Mouse (Mus musculus) heart, embryonic 11.5 days (tissue): ENCODE data around the gene Agfg1. TPM values are rescaled to one million over a fixed set of nuclear protein-coding genes. Genes with fewer than 3 reads are reported as not detected.

Experiments
- ATAC-seq: fragments of 200-750 bp; cut with Nextera tagmentation; replicated peaks from 2 replicates; pipeline ENCODE4 v1.8.0; 2017; ENCODE audit warnings: moderate library complexity; ENCODE audit not compliant: insufficient number of reproducible peaks, low FRiP score, low TSS enrichment
- H3K27ac ChIP-seq: fragments of 300-500 bp; sonication (generic); 2 replicates; pipeline ENCODE4 v1.5.1; 2014; ENCODE audit warnings: mild to moderate bottlenecking, low read depth, low read length
- H3K27me3 ChIP-seq: fragments of 300-500 bp; sonication (generic); 2 replicates; pipeline ENCODE4 v1.6.1; 2014; ENCODE audit warnings: mild to moderate bottlenecking, low read length, mixed read lengths; ENCODE audit not compliant: control insufficient read depth, insufficient read depth
- H3K36me3 ChIP-seq: fragments of 300-500 bp; sonication (generic); 2 replicates; pipeline ENCODE4 v1.6.1; 2014; ENCODE audit warnings: mild to moderate bottlenecking, low read length, moderate library complexity, mixed read lengths; ENCODE audit not compliant: control insufficient read depth, insufficient read depth
- H3K4me1 ChIP-seq: fragments of 300-500 bp; sonication (generic); 2 replicates; pipeline ENCODE4 v1.6.1; 2014; ENCODE audit warnings: low read length; ENCODE audit not compliant: control insufficient read depth, insufficient read depth
- H3K4me2 ChIP-seq: fragments of 300-500 bp; sonication (generic); 2 replicates; pipeline ENCODE4 v1.6.1; 2014; ENCODE audit warnings: mild to moderate bottlenecking, moderate library complexity
- H3K4me3 ChIP-seq: fragments of 300-500 bp; sonication (generic); 2 replicates; pipeline ENCODE4 v1.5.1; 2014; ENCODE audit warnings: low read depth, low read length
- H3K9ac ChIP-seq: fragments of 300-500 bp; sonication (generic); 2 replicates; pipeline ENCODE4 v1.6.1; 2014; ENCODE audit warnings: mild to moderate bottlenecking, low read depth, low read length, moderate library complexity
- H3K9me3 ChIP-seq: fragments of 300-500 bp; sonication (generic); replicated peaks from 2 replicates; pipeline ENCODE4 v1.6.1; 2016; ENCODE audit warnings: low read length; ENCODE audit not compliant: control insufficient read depth
- WGBS: fragments of 180-500 bp; shearing (Covaris S2); extraction: QIAGEN DNeasy Blood & Tissue Kit; methylation state at CpG from one replicate; pipeline ENCODE4 v1.1.7; 2014; ENCODE audit not compliant: insufficient replicate concordance; 5-methylcytosine and 5-hydroxymethylcytosine counted together
- polyA plus RNA-seq: library from polyadenylated mRNA; unstranded; fragments of >200 nt; fragmentation: Nextera tagmentation; extraction: Ambion mirVana; gene quantifications from 2 replicates; pipeline ENCODE4 v1.2.1, GENCODE M21; 2014

The Agfg1 gene
- 42.2 and 43.8 TPM in 2 replicates for polyA plus RNA-seq

DNA sequence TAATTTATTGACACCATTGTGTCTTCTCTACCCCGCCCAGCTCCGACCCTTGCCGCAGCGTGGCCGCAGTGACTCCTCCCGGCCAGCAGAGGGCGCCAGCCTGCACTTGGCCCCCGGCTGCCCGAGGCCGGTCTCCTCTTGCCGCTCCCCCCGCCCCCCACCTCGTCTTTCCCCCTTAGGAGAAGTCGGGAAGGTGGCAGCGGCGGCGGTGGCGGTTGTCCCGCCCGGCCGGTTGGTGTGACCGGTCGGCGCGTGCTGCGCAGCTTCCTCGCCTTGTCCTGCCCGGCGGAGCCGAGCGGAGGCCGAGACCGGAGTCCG is at the start of gene Agfg1:
Agfg1 (plus strand) TSS at position 188 of the 318 bp plus-strand sequence.
- Histone ChIP-seq H3K36me3 (no peaks in the 10 kb centered on the region), H3K4me1 (peaks cover 20% of the 10 kb centered on the region), H3K27ac (peak within 1 kb of the TSS; percentile 83), H3K4me2 (peak within 1 kb of the TSS; percentile 92), H3K27me3 (no peaks in the 10 kb centered on the region), H3K9me3 (no peaks in the 10 kb centered on the region), H3K4me3 (peak within 1 kb of the TSS; percentile 99), H3K9ac (peak within 1 kb of the TSS; percentile 98)
- 0% methylated on average over 31 of the region's 34 CpGs for WGBS
- ATAC-seq, result peak; percentile 68

GRCm38 (mm10) chr1:82791105-82791504 is 48.2 kb upstream of the Agfg1 start:
- ATAC-seq, result no peak
- no peak overlapping the region for H3K27ac ChIP-seq
- H3K4me2 ChIP-seq, result no peak overlapping the region
- H3K9me3 ChIP-seq, result no peaks in the 10 kb centered on the region
- H3K4me3 ChIP-seq, result no peak overlapping the region
- peaks cover 6% of the 10 kb centered on the region; the same call in 1 of the 2 replicates for H3K4me1 ChIP-seq
- no peaks in the 10 kb centered on the region for H3K27me3 ChIP-seq
- 70% methylated on average over 11 of the region's 11 CpGs for WGBS
- H3K9ac ChIP-seq, result no peak overlapping the region
- H3K36me3 ChIP-seq, result no peaks in the 10 kb centered on the region

DNA sequence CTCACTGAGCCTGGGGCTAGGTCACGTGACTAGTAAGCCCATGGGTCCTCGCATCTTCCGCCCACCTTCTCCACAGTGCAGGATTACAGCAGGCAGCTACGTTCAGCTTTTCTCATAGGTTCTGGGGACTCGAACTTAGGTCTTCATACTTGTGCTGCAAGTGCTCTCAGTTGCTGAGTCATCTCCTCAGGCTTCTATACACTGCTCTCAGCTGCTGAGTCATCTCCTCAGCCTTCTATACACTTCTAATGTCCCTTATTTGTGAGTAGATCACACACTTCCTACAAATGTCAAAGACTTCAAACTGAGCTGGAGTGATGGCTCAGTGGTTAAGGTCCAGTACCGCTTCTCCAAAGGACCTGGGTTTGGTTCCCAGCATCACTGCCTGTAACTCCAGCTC is 47.0 kb upstream of the Agfg1 start:
- no peak overlapping the region for H3K4me2 ChIP-seq
- H3K9me3 ChIP-seq, result no peaks in the 10 kb centered on the region
- no peak overlapping the region for H3K9ac ChIP-seq
- H3K36me3 ChIP-seq, result no peaks in the 10 kb centered on the region
- ATAC-seq, result no peak
- H3K4me1 ChIP-seq, result peaks cover 6% of the 10 kb centered on the region; the same call in 1 of the 2 replicates
- no peak overlapping the region for H3K4me3 ChIP-seq
- WGBS, result 86% methylated on average over 6 of the region's 6 CpGs
- H3K27me3 ChIP-seq, result no peaks in the 10 kb centered on the region
- H3K27ac ChIP-seq, result no peak overlapping the region

- ATAC-seq, result no peak
These were observed 46.2 kb upstream of the Agfg1 start for GRCm38 (mm10) chr1:82793110-82793509.

DNA sequence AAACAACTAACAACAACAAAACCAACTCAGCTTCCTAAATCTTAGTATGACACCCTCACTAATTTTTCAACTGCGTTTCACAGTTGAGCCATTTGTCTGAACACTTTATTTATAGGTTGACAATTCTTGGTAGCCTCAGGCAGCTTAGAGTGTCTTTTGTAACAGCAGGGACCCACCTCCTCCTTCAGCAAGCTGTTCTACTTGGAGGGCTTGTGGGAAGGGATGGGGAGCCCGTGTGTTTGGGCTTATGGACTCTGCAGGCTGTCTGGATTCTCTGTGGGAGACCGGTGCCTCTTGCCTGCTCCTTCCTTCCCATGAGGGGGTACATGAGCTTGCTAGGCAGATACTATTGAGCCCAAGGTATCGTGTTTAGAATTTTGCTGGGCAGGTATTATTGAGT is 45.3 kb upstream of the Agfg1 start:
- Histone ChIP-seq H3K4me1 (no peaks in the 10 kb centered on the region), H3K4me2 (no peak overlapping the region), H3K36me3 (no peaks in the 10 kb centered on the region), H3K27me3 (no peaks in the 10 kb centered on the region), H3K27ac (no peak overlapping the region), H3K9ac (no peak overlapping the region), H3K4me3 (no peak overlapping the region), H3K9me3 (no peaks in the 10 kb centered on the region)
- WGBS, result 55% methylated on average over 4 of the region's 4 CpGs
- no peak for ATAC-seq

More at GRCm38 (mm10) chr1:82793110-82793509, 46.2 kb upstream of the Agfg1 start:
- Histone ChIP-seq H3K36me3 (no peaks in the 10 kb centered on the region), H3K9ac (no peak overlapping the region), H3K4me3 (no peak overlapping the region), H3K9me3 (no peaks in the 10 kb centered on the region), H3K27me3 (no peaks in the 10 kb centered on the region), H3K4me1 (no peaks in the 10 kb centered on the region), H3K27ac (no peak overlapping the region), H3K4me2 (no peak overlapping the region)
- WGBS, result 89% methylated on average over 3 of the region's 3 CpGs

DNA sequence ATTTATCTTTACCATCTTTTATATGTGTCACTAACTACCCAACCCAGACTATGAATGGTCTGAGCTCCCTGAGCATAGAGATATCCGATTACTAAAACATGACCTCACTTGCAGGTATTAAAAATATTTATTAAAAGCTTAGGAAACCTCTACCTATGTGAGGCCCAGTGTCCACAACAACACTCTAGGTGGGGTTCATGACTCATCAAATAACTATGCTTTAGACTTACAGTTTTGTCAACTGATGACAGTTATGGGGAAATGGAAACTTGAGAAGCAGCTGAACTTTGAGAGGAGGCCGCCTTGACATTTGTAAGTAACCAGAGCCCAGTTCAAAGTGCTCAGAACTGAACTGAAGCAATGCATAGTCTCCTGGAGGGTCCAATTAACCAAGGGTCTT is 44.1 kb upstream of the Agfg1 start:
- 79% methylated on average over 2 of the region's 2 CpGs for WGBS
- Histone ChIP-seq H3K4me2 (no peak overlapping the region), H3K4me3 (no peak overlapping the region), H3K27ac (no peak overlapping the region), H3K36me3 (no peaks in the 10 kb centered on the region), H3K9me3 (no peaks in the 10 kb centered on the region), H3K4me1 (no peaks in the 10 kb centered on the region), H3K27me3 (no peaks in the 10 kb centered on the region), H3K9ac (no peak overlapping the region)
- no peak for ATAC-seq

DNA sequence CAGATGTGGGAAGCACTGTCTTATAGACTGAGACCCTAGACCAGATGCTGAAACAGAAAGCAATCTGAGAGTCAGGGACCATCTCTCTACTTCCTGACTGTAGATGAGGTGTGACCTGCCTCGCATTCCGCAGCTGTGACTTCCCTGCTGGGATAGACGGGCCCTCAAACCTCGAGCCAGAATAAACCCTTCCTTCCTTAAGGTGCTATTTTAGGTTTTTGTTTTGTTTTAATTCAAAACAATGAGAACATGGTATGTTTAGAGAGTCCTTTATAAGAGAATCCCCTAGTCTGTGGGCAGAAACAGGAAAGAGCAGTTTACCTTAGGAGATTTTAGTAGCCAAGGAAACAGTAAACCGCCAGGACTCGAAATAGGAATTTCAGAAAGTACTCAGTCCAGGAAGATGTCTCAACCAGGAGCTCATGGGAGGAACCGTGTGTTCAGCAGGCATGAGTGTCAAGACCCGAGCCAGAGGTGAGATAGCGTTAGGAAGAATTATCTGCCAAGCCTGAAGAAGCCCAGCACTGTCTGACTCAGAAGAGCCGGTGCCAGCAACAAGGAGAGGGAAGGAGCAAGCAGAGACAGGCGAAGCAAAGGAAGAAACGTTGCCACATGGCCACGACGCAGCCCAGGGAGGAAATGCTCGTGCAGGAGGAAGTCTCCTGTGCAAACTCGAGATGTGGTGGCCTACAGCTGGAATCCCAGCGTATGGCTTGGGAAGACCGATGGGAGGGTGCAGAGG is 43.4 kb upstream of the Agfg1 start:
- Histone ChIP-seq H3K9me3 (no peaks in the 10 kb centered on the region), H3K4me1 (no peaks in the 10 kb centered on the region), H3K4me3 (no peak overlapping the region), H3K9ac (no peak overlapping the region), H3K27ac (peak overlapping the region; percentile 25; the same call in 1 of the 2 replicates), H3K4me2 (no peak overlapping the region), H3K27me3 (no peaks in the 10 kb centered on the region), H3K36me3 (no peaks in the 10 kb centered on the region)
- peak; percentile 47 for ATAC-seq
- 44% methylated on average over 18 of the region's 18 CpGs for WGBS

DNA sequence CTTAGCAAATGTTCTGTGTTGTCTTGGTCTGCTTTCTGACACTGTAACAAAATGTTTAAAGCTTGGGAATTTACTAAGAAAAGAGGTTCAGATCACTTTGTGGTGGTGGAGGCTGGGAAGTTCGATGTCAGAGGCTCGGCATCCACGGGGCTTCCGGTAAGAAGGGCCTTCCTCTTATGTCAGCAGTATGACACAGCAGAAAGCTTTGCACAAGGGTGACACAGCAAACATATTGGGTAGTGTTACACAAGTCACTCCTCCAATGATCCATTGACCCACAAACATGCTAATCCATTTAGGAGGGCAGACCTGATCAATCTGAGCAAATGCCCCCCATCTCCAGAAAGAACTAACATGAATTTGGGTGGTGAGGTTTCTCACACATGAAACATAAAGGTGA is 42.2 kb upstream of the Agfg1 start:
- no peak for ATAC-seq
- no peaks in the 10 kb centered on the region for H3K36me3 ChIP-seq
- H3K4me3 ChIP-seq, result no peak overlapping the region
- no peak overlapping the region for H3K9ac ChIP-seq
- H3K4me2 ChIP-seq, result no peak overlapping the region
- WGBS, result 88% methylated on average over 4 of the region's 4 CpGs
- no peaks in the 10 kb centered on the region for H3K4me1 ChIP-seq
- H3K27ac ChIP-seq, result no peak overlapping the region
- no peaks in the 10 kb centered on the region for H3K27me3 ChIP-seq
- no peaks in the 10 kb centered on the region for H3K9me3 ChIP-seq

DNA sequence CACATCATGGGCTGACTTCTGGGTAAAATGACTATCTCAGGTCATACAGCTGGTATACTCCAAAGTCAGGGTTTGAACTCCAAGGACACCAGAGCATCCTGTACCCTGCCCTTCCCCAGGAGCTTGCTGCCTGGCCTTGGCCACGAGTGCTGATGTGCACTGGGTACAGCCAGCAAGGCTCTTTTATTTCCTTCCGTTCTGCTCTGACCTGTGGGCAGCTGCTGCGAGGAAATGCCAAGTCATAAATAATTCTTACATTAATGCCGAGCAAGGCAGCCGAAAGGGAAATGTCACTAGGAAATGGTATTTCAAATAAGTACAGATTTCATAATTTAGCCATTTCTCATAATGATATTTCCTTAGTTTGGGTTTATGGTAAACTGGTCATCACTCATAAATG is 41.0 kb upstream of the Agfg1 start:
- no peak for ATAC-seq
- Histone ChIP-seq H3K4me2 (no peak overlapping the region), H3K27me3 (no peaks in the 10 kb centered on the region), H3K27ac (no peak overlapping the region), H3K4me3 (no peak overlapping the region), H3K9me3 (no peaks in the 10 kb centered on the region), H3K4me1 (no peaks in the 10 kb centered on the region), H3K36me3 (no peaks in the 10 kb centered on the region), H3K9ac (no peak overlapping the region)
- 74% methylated on average over 5 of the region's 5 CpGs for WGBS
